Mouse (Mus musculus) lung, embryonic 14.5 days (tissue): Measurements from ENCODE around the gene Susd3. TPM values are rescaled to one million over a fixed set of nuclear protein-coding genes. Genes with fewer than 3 reads are reported as not detected.

Experiments used
- ATAC-seq: fragments of 200-750 bp; cut with Nextera tagmentation; 2 replicates; pipeline ENCODE4 v1.8.0; 2017; ENCODE audit warnings: mild to moderate bottlenecking, moderate TSS enrichment, moderate library complexity; ENCODE audit not compliant: insufficient read depth
- DNase-seq: peaks from one replicate; pipeline ENCODE4 v3.0.0-alpha.2; 2015
- H3K27ac ChIP-seq: fragments of 300-500 bp; sonication (generic); 2 replicates; pipeline ENCODE4 v1.5.1; 2014; ENCODE audit warnings: low read depth, mild to moderate bottlenecking, moderate library complexity
- H3K27me3 ChIP-seq: fragments of 300-500 bp; sonication (generic); 2 replicates; pipeline ENCODE4 v1.6.1; 2014; ENCODE audit warnings: low read length, control low read depth; ENCODE audit not compliant: insufficient read depth
- H3K36me3 ChIP-seq: fragments of 300-500 bp; sonication (generic); 2 replicates; pipeline ENCODE4 v1.6.1; 2014; ENCODE audit warnings: control low read depth; ENCODE audit not compliant: insufficient read depth
- H3K4me1 ChIP-seq: fragments of 300-500 bp; sonication (generic); 2 replicates; pipeline ENCODE4 v1.6.1; 2014; ENCODE audit warnings: antibody characterized with exemption, control low read depth; ENCODE audit not compliant: insufficient read depth
- H3K4me2 ChIP-seq: fragments of 300-500 bp; sonication (generic); 2 replicates; pipeline ENCODE4 v1.6.1; 2014; ENCODE audit warnings: mild to moderate bottlenecking
- H3K4me3 ChIP-seq: fragments of 300-500 bp; sonication (generic); 2 replicates; pipeline ENCODE4 v1.5.1; 2014; ENCODE audit warnings: low read depth, low read length
- H3K9ac ChIP-seq: fragments of 300-500 bp; sonication (generic); 2 replicates; pipeline ENCODE4 v1.6.1; 2014
- H3K9me3 ChIP-seq: fragments of 300-500 bp; sonication (generic); 2 replicates; pipeline ENCODE4 v1.6.1; 2016; ENCODE audit warnings: low read depth, low read length, control low read depth
- CTCF ChIP-seq: IDR thresholded peaks from 2 replicates; pipeline ENCODE4 v1.5.1; 2016; ENCODE audit warnings: antibody characterized with exemption, low read depth
- whole genome bisulfite sequencing: fragments of 180-500 bp; shearing (Covaris S2); extraction: QIAGEN DNeasy Blood & Tissue Kit; methylation state at CpG from one replicate; pipeline ENCODE4 v1.1.7; 2014; 5-methylcytosine and 5-hydroxymethylcytosine counted together
- polyA plus RNA-seq: library from polyadenylated mRNA; unstranded; fragments of >200 nt; fragmentation: Nextera tagmentation; extraction: Ambion mirVana; gene quantifications from 2 replicates; pipeline ENCODE4 v1.2.1, GENCODE M21; 2014

The Susd3 gene
- polyA plus RNA-seq, 1 experiment from 2014 or later, result 1.7 TPM

DNA sequence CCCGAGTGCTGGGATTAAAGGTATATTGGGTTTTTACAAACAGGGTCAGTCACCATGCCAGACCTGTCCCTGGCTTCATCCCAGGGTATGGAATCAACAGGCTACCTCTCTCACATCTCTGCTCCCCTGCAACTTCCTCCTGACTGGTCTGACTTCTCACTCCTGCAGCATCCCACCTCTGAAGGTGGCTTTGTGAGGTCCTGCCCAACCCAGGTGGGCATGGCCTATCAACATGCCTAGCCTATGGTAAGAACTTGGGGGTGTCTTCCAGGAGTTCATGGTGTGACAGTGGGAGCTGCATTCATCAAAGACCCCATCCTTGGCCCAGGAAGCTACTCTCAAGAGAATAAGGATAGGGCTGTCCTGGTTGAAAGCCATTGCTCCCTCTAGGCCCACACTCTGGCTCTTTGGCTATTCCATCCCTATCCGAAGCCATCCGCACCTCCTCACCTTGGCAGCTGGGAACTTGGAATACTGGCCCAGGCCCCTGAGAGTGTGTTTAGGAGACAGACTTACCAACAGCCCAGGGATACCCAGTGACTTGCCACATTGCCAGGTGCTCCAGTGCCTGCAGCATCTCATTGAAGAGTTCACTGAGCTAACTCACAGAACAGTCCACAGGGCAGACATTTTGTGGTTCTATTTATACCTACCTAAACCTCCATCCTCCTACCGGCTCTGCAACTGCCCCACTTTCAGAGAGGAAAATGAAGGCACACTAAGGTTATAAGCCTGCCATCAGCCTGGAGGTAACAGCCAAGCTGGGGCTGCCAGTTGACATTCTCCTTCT, 35.6 kb downstream of the Susd3 start:
- ATAC-seq (no peak), DNase-seq (no peak)
- no peaks in the 10 kb centered on the region for H3K9me3 ChIP-seq
- no peak overlapping the region for H3K9ac ChIP-seq
- H3K27ac ChIP-seq, result no peak overlapping the region
- no peak overlapping the region for H3K4me2 ChIP-seq
- H3K27me3 ChIP-seq, result no peaks in the 10 kb centered on the region
- no peak overlapping the region for H3K4me3 ChIP-seq
- H3K4me1 ChIP-seq, result peaks cover 15% of the 10 kb centered on the region; the same call in 1 of the 2 replicates
- no peak for TF ChIP-seq CTCF
- H3K36me3 ChIP-seq, result no peaks in the 10 kb centered on the region
- 80% methylated on average over 4 of the region's 4 CpGs for WGBS

DNA sequence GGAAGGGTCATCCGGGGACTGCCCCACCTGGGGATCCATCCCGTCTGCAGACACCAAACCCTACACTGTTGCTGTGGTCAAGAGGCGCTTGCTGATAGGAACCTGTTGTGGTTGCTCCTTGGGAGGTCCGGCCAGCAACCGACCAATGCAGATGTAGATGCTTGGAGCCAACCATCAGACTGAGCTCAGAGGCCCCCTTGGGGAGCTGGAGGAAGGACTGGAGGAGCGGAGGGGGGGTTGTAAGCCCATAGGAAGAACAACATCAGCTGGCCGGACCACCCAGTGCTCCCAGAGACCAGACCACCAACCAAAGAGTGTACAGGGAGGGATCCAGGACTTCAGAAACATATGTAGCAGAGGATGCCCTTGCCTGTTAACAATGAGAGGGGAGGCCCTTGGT, 39.2 kb downstream of the Susd3 start:
- H3K4me1 ChIP-seq, result 0 out of 2 replicates have a peak, but pooled peaks cover 12% of the 10 kb centered on the region
- H3K4me3 ChIP-seq, result no peak overlapping the region
- H3K4me2 ChIP-seq, result no peak overlapping the region
- H3K27me3 ChIP-seq, result no peaks in the 10 kb centered on the region
- peaks cover 6% of the 10 kb centered on the region; the same call in 1 of the 2 replicates for H3K36me3 ChIP-seq
- ATAC-seq (peak; percentile 18; the same call in 1 of the 2 replicates), DNase-seq (peak; percentile 28)
- no peaks in the 10 kb centered on the region for H3K9me3 ChIP-seq
- H3K9ac ChIP-seq, result no peak overlapping the region
- no peak overlapping the region for H3K27ac ChIP-seq
- WGBS, result 37% methylated on average over 7 of the region's 7 CpGs
- TF ChIP-seq CTCF, result no peak

DNA sequence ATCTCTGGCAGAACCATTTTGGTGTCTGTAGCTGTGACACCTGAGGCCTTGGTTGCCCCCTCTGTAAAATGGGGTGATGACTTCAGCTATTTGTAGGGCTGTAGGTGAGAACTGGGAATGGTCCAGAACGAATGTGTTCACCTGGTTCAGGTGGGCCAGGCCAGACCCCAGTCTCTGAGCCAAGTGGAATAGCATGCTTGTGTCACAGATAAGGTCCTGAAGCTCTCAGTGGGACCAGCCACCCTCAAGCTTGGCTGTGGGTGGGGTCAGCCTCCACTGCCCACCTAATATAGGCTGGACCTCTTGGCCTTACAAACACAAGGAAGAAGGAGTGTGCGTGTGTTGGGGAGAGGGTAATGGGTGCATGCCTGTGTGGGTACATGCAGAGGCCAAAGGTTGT, 42.2 kb downstream of the Susd3 start:
- Histone ChIP-seq H3K9me3 (no peaks in the 10 kb centered on the region), H3K27ac (no peak overlapping the region), H3K36me3 (peaks cover 12% of the 10 kb centered on the region; the same call in 1 of the 2 replicates), H3K4me2 (no peak overlapping the region), H3K27me3 (no peaks in the 10 kb centered on the region), H3K9ac (no peak overlapping the region), H3K4me3 (no peak overlapping the region), H3K4me1 (no peaks in the 10 kb centered on the region)
- no peak for DNase-seq
- WGBS, result 91% methylated on average over 2 of the region's 2 CpGs
- TF ChIP-seq CTCF, result no peak
- no peak for ATAC-seq

DNA sequence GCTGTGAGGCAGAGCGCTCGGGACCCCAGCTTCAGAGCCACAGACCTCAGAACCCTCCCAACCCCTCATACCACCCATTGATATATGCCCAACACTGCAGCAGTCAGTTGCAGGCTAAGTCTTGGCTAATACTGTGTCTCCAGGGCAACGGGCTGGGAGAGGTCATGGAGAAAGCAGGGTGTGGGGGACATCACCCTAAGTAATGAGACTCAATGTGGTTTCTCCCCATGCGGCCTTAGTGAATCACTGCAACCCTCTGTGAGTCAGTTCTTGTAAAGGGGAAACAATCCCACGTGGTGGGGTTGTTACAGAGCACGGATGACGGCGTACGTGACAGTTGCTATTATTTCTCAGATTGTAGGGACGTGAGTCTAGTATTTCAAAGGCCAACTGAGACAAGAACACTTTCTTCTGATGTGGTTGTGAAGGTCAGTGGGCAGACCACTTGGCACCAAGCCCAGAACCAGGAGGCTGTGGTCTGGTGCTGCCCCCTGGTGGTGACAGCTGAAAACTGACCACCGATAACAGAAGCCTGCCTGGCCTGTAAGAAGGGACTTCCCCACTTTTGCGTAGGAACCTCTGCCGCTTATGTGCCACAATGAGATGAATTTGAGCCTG, 43.0 kb downstream of the Susd3 start:
- no peak overlapping the region for H3K4me2 ChIP-seq
- H3K27ac ChIP-seq, result no peak overlapping the region
- no peaks in the 10 kb centered on the region for H3K27me3 ChIP-seq
- WGBS, result 26% methylated on average over 13 of the region's 13 CpGs
- no peak overlapping the region for H3K4me3 ChIP-seq
- H3K36me3 ChIP-seq, result peaks cover 12% of the 10 kb centered on the region; the same call in 1 of the 2 replicates
- H3K9me3 ChIP-seq, result no peaks in the 10 kb centered on the region
- TF ChIP-seq CTCF, result peak; percentile 96
- H3K4me1 ChIP-seq, result no peaks in the 10 kb centered on the region
- no peak overlapping the region for H3K9ac ChIP-seq
- peak; percentile 56; the same call in 1 of the 2 replicates for ATAC-seq
- peak; percentile 88 for DNase-seq

DNA sequence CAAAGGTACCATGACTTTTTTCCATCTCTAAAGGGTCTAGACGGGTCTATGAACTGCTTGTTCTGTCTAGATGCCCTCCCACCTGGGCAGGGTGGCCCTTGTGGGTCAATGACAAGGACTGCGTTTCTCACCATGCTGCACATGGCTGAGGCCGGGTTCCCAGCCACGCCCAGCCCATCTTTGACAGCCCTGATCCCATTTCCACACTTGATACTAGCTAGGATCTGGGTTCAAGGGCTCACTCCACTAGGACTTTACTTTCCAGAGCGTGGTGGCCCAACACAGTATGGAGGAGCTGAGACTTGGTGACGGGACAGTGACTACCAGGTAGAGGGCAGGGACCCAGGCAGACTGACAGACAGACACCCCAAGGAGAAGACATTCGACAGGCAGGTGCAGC, 46.0 kb downstream of the Susd3 start:
- DNase-seq, result no peak
- H3K4me1 ChIP-seq, result no peaks in the 10 kb centered on the region
- no peak for ATAC-seq
- H3K9me3 ChIP-seq, result no peaks in the 10 kb centered on the region
- WGBS, result 89% methylated on average over 7 of the region's 7 CpGs
- H3K9ac ChIP-seq, result no peak overlapping the region
- H3K36me3 ChIP-seq, result peaks cover 12% of the 10 kb centered on the region; the same call in 1 of the 2 replicates
- TF ChIP-seq CTCF, result no peak
- H3K4me2 ChIP-seq, result no peak overlapping the region
- no peak overlapping the region for H3K4me3 ChIP-seq
- no peak overlapping the region for H3K27ac ChIP-seq
- no peaks in the 10 kb centered on the region for H3K27me3 ChIP-seq

DNA sequence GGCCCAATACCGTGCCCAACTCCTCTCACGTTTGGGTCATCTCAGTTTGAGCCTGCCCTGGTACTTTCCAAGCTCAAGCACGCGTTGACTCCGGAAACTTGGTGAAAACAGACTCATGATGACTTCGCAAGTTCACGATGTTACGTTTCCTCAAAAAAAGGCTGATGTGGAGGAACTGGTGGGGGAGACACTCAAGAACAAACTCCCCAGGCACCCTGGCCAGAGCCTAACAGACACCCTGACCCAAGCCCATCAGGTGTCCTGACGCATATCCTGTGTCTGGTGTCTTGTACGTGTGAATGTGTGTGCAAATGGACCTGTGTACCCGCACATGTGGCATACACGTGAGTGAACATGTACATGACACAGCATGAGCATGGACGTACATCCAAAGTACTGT, 47.8 kb downstream of the Susd3 start:
- no peak overlapping the region for H3K4me3 ChIP-seq
- WGBS, result 83% methylated on average over 13 of the region's 13 CpGs
- no peak overlapping the region for H3K27ac ChIP-seq
- no peak for TF ChIP-seq CTCF
- H3K27me3 ChIP-seq, result no peaks in the 10 kb centered on the region
- no peak overlapping the region for H3K9ac ChIP-seq
- H3K9me3 ChIP-seq, result no peaks in the 10 kb centered on the region
- ATAC-seq (no peak), DNase-seq (no peak)
- no peak overlapping the region for H3K4me2 ChIP-seq
- H3K4me1 ChIP-seq, result no peaks in the 10 kb centered on the region
- H3K36me3 ChIP-seq, result peaks cover 9% of the 10 kb centered on the region; the same call in 1 of the 2 replicates

DNA sequence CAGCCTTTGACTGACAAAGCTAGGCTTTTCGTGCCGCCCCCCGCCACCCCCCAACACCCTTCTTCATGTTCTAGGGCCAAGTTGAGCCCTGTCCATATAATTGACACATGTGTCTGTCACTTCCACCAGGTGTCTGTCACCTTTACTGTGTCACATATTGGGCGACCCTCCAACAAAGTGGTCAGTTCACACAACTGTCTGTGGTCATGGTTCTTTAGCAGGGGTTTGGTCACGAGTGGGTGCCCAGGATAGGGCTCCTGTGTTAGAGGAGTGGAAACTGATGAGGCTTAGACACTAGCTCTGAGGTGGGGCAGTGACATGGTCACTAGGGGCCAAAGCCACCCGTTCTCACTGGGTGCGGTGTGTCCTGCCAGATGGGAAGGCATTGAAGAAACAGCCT, 48.6 kb downstream of the Susd3 start:
- DNase-seq (no peak), ATAC-seq (no peak)
- TF ChIP-seq CTCF, result no peak
- Histone ChIP-seq H3K36me3 (peaks cover 12% of the 10 kb centered on the region; the same call in 1 of the 2 replicates), H3K27me3 (no peaks in the 10 kb centered on the region), H3K9me3 (no peaks in the 10 kb centered on the region), H3K4me2 (no peak overlapping the region), H3K4me1 (no peaks in the 10 kb centered on the region), H3K9ac (no peak overlapping the region), H3K27ac (no peak overlapping the region), H3K4me3 (no peak overlapping the region)
- WGBS, result 89% methylated on average over 7 of the region's 7 CpGs
